Mouse (Mus musculus) telencephalon, adult 2 months (tissue): Measurements from ENCODE around the gene Fam78b.

ENCODE experiments used
- DNase-seq: peaks from one replicate; pipeline ENCODE4 v3.0.0-alpha.2; 2011; ENCODE audit warnings: low read depth, low spot score

Fam78b gene

DNA sequence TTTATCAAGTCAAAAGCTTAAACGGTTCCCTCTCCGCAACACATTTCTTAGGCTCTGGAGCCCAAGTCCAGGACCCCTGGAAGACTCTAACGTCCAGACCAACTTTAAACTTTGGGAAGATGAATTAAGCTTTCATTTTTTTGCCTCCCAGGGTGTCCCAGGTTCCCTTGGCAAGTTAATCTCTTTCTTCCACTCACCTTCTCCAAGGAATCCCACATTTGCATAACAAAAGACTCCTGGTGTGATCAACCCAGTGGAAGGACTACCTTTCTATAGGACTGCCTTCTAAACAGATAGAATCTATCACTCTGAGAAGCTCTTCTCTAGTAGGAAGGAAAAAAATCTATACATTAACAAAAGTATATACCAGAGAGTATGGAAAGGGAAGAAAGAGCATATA lies 92.3 kb downstream of the Fam78b start:
- DNase-seq, result no peak

- DNase-seq, result no peak
Measured at GRCm38 (mm10) chr1:167094589-167095148, 93.5 kb downstream of the Fam78b start.

DNA sequence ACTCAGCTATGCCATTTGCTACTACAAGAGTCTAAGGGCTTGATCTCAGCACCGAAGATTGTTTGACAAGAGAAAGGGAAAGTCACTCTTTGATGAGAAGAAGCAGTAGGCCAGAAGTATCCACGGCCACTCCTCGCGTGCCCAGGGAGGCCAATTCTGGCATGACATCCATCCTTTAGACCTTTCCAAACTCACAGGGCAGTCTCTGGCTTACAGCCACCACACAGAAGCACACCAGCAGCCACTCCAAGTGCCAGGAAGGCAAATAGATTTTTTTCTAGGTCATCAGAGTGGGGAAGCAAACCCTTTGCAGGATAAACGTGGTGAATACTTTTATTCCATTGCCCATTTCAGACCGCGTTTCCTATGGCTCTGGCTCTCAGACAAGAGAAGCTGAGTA lies 97.5 kb downstream of the Fam78b start:
- DNase-seq, result no peak

DNA sequence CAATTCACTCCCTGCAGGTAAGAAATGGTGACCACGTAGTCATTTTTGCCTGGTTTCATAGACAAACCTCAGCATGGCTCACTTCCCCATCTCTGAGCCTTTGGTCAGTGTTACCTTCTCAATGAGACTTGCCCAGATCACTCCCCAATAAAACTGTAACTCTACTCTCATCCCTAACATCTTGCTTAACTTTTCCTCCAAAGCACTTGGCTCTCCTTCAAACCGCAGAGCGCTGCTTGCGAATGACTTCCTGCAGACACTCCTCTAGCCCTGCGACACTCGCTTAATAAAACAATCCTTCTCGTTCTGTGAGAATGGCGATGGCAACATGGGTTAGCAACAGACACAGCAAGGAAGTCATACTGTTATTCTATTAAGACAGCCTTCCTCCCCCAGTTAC lies 100.8 kb downstream of the Fam78b start:
- no peak for DNase-seq

DNA sequence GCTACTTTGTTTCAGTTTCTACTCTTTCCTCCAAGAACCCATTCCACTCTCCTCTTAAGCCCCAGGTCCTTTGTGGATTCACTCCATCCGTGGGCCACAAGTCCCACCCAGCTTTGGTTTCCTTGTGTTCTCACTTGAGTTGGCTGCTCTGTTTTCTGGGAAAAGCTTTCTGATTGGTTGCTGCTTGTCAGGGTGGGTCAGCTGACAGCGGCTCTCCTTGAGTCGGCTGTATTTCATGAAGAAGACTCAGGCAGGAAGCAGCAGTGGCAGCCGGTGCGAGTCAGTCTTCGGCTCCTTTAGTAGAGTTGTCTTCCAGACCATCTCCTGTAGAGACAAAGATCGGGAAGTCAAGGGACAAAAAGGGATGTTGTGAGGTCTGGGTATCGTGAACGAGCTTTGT lies 101.3 kb downstream of the Fam78b start:
- no peak for DNase-seq

DNA sequence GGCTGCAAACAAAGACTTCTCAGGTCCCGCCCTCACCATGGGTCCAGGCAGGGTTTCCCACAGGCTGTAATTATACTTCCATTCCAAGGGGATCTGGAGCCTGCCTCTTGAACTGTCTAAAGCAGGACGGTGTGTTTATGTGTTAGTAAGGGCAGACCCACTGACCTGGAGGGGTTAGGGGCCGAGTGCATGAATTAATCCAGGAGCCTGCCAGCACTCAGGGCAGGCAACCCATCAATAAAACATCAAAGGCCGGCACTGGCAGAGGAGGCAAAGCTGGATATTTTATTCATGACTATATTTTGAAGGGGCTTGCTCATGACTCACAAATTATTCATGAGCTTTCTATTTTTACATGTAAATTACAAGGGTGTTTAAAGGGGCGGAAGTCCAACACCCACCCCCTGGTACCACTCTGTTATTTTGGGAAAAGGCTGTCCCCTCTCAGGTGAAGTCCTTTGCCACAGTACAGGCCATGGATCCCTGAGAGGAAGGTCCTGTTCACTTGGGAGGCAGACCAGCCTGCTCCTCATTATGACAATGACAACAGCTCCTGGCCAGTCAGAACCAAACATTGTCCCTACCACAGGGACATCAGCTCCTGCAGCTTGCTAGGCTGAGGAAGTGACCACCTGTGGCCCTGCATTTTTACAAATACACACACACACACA lies 103.9 kb downstream of the Fam78b start:
- DNase-seq, result no peak

DNA sequence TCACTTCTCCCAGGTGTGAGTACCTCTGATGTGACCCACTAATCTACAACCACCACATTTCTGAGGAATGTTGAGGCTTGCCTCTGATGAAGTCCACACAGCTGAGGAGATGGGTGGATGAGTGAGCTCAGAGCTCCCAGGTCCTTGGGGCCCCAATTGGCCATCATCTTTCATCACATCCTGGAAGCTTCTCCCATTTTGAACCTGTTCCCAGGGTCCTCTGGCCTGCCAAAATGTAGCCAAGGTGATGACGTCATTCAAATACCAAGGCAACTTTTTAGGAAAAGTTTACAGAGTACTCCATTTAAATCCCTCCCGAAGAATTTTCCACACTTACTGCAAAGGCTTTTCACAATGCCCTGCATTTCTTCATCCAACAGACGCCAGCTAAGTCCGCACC lies 104.7 kb downstream of the Fam78b start:
- no peak for DNase-seq

GRCm38 (mm10) chr1:167108973-167109509 lies 107.8 kb downstream of the Fam78b start:
- DNase-seq, result no peak

- no peak for DNase-seq
Measured at GRCm38 (mm10) chr1:167114363-167115050, 113.3 kb downstream of the Fam78b start.

- DNase-seq, result no peak
Measured at GRCm38 (mm10) chr1:167115121-167115520, 113.9 kb downstream of the Fam78b start.

GRCm38 (mm10) chr1:167116733-167117132 lies 115.5 kb downstream of the Fam78b start:
- DNase-seq, result no peak

GRCm38 (mm10) chr1:167118971-167119370 lies 117.8 kb downstream of the Fam78b start:
- peak; percentile 35 for DNase-seq

DNA sequence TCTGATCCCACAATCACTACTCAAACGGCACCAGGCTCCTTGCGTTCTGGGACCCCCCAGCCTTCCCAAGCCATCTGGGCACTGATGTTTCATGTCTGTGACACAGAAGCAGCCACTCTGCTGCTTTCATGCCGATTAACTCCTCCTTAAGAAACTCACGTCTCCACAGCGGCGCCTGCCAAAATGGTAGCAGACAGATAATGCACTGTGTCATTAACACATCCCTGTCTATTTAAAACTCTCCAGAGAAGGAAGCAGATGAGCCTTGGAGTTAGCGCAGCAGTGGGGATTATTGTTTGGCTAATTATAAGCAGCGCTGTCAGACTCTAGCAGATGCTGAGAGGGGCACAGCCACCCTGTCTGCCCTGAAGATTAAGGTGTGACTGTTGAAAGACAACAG lies 118.2 kb downstream of the Fam78b start:
- DNase-seq, result peak; percentile 35

DNA sequence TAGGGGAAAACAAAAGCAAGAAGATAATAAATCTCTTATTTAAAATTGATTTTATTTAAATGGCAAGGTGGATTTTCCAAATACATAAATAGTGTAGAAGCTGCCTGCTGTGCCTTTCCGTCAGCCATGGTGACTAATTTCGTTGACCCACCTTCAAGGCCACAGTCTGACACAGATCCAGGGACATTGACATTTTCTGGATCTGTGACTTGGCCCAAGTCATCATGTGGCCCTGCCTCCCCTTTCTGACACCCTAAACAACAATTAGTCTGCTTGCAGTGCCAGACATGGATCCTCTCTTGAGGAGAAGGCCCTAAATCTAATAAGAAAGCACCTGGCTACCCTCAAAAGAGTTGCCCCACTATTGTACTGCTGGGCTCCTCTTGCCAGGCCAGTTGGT lies 121.2 kb downstream of the Fam78b start:
- no peak for DNase-seq

- DNase-seq, result no peak
Measured at GRCm38 (mm10) chr1:167123551-167123950, 122.3 kb downstream of the Fam78b start.

DNA sequence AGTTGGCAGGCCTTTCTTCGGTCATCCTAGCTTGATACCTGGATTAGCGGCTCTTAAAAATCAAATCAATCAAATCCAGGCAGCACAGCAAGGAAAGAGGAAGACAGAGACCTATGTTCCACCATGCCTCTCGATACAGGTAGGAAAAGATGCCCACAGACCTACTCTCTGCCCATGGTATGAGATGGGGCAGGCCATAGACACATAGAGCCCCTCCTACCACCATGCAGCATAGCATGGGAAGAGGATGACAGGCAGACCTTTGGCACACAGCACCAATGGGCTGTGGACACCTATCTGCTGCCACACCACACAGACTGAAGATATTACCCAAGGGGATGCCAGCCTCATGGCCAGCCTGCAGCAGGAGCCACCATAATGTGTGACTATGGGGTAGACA lies 124.7 kb downstream of the Fam78b start:
- no peak for DNase-seq

DNA sequence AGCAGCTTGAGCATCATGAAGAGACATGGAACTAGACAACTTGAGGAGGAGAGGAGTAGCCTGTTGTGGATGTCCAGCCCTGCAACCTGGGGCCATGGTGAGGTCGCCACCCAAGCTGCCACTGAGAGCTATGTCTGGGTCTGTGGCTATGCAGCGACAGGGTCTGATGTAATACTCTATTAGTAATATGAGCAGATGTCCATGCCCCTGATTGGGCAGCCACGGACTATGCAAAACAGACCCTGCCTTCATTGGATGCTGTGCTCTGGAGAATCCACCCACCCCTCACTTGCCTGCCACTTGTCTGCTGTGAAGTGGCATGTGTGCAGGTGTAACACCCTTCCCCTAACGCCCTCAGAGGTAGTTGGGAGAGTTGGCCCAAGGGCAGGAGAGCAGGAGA lies 125.1 kb downstream of the Fam78b start:
- DNase-seq, result no peak

- DNase-seq, result peak; percentile 32
Measured at GRCm38 (mm10) chr1:167135748-167136147, 134.5 kb downstream of the Fam78b start.
